Mouse (Mus musculus) ovary, postnatal 36 days (tissue): Measurements from ENCODE around the gene Itga2.

ENCODE experiments used
- DNase-seq: peaks from one replicate; pipeline ENCODE4 v3.0.0; 2022; ENCODE audit warnings: low spot score, mixed read lengths

Gene Itga2

DNA sequence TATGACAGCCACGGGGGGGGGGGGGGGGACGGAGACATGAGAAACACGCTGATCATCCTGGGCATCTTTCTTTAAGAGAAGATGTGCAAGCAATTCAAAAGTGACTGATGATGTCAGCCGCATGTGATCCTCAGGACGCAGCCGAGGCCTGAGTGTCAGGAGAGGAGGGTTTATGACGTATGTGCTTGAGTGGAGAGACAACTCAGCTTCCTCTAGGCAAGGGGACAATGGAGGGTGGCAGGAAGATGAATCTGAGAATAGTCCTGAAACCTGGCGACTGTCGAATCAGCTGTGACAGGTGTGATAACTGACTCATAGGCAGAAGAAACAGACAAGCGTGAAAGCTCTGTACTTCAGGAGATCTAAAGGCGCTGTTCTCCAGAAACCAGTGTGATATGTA is 53.2 kb downstream of the Itga2 start:
- no peak for DNase-seq

- no peak for DNase-seq
Measured at GRCm38 (mm10) chr13:114876005-114876520, 55.8 kb downstream of the Itga2 start.

DNA sequence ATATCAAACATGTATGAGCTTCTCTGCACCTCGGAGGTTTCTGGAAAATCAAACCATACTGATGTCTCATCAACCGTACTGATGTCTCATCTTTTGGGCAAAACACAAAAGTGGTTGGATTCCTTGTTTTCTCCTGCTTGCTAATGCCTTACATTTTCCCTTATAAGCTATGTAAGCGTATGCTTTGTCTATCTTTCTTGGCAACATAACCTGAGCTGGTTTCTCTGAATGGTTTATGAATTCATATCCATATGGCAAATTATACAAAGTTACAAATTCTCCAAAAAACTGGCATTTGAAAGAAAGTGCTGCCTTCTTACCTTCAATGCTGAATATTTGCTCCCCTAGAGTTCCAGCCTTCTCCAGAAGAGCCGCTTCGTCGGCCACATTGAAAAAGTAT is 57.2 kb downstream of the Itga2 start:
- no peak for DNase-seq

GRCm38 (mm10) chr13:114857525-114857924 is 74.4 kb downstream of the Itga2 start:
- no peak for DNase-seq

- DNase-seq: no peak
Measured at GRCm38 (mm10) chr13:114856269-114856627, 75.7 kb downstream of the Itga2 start.

DNA sequence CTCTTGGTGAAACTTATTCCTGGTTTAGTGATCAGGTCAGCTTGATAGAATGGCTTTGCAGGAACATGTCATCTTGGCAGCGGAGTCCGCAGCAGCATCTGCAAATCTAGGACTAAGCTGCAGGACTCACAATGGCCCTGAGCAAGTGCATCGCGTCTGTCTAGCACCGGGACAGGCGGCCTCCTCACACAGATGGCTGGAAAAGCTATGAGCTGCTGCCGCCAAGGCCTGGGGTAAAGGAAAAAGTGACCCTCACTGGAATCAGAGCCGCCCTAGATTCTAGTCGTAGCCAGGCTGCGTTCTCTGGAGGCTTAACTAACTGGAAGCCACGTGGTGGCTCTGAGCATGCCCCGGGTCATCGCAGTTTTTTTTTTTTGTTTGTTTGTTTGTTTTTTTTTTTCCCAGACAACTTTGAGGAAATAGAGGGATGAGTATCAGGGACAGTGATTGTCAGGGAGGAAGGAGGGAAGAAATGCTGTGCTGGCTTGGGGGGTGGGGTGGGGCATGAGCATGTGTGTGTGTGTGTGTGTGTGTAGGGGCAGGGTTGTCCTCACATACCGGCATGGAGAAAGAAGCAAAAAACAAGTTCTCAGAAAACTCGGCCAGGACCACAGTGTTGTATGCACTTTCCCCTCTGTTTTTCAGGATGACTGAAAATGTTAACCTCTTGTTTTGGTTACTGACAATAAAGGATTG is 76.2 kb downstream of the Itga2 start:
- peak; percentile 39 for DNase-seq

DNA sequence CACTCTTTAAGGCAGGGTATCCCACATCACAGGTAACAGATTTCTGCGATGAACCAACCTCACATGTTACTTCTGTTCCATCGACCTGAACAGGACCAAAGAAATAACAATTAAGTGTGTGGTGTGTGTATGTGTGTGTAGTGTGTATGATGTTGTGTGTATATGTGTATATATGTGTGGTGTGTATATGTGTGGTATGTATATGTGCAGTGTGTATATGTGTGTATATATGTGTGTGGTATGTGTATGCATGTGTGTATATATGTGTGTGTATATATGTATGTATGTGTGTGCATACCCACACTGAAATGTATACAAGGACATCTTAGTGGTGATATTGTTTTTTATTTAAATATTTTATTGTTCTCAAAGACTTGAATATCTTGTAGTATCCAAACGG is 77.5 kb downstream of the Itga2 start:
- no peak for DNase-seq

DNA sequence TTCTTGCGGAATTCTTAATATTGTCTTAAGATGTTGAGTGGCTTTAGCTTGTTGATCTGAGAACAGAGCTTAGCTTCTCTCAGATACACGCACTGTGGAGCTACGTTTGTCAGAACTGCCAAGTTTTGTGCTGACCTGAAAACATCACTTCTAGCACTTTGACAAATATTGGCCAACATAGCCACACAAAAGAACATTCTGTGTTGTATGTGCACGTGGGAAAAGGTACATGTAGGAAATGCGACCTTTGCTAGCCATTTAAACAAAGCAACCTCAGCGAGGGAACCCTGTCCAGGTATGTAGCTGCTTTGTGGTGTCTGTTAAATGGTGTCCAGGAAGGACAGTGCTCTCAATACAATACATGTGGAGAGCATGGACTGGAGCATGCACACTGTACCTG is 77.9 kb downstream of the Itga2 start:
- no peak for DNase-seq

DNA sequence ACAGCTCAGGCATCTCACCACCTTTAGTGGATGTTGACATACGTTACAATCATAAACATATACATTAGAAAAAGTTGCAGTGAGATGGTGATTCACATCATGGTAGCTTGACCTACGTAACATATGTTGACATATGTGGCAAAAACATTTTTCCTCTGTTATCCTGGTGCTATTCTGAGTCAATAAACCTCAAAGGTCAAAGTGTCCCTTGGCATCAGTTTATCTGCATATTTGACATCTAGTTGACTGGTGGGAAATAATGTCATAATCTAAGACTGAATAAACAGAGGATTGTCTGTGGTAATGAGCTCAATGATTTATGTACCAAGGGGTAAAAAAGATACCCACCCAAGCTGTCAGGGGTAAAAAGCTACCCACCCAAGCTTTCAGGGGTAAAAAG is 78.7 kb downstream of the Itga2 start:
- DNase-seq: no peak

DNA sequence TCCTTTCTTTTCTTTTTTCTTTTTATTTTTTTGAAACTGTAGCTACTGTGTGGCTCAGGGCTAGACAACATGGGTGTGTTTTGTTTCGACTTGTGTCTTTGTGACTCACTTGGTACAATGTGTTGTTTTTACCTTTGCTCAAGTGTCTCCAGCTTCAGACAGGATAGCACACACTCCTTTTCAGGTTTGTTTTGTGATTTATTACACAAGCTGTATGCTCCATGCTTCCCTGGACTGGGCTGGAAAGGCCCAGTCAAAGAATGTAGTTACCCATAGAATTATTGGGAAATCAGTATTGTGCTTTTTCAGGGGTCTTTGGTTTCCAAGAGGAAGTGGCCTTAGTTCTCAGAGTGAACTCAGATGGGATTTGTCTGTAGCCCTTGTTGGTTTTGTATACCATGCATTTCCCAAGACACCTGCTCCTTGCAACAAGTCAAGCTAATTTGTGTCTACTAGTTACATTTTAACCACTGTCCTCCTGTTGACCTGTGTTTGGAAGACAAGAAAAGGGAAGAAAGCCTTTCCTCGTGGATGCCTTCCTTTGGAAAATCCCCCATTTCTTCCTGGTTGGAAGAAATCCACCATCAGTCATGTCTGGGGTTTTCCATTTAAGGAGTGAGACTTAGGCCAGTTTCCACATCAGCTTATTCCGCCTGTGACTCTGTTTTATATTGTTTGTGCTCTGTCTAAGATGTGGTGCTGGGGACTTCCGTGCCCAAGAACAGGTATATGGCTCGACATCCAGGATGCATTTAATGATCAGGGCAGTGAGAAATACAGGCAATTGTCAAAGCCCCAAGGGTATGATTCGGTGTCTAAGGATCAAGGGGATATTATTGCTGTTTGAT is 79.4 kb downstream of the Itga2 start:
- DNase-seq: no peak

GRCm38 (mm10) chr13:114848945-114849344 is 83.0 kb downstream of the Itga2 start:
- DNase-seq: no peak

DNA sequence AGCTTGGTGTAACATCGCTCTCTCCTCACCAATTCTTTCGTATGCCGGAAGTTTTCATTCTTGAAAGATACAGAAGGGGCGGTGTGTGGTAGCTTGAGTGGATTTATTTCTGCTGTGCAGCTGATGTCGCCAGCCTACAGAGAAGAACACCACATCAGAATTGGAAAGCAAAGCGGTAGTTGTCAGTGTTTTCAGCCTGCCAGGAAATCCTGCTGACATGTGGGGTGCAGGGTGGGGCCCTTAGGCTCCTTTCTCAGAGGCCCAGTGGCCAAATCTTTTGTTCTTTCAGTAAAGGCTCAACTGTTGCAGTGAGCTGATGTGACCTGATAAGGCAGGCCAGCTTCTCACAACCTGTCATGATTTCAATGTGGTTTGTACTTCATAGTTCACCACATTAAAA is 86.1 kb downstream of the Itga2 start:
- DNase-seq: no peak

DNA sequence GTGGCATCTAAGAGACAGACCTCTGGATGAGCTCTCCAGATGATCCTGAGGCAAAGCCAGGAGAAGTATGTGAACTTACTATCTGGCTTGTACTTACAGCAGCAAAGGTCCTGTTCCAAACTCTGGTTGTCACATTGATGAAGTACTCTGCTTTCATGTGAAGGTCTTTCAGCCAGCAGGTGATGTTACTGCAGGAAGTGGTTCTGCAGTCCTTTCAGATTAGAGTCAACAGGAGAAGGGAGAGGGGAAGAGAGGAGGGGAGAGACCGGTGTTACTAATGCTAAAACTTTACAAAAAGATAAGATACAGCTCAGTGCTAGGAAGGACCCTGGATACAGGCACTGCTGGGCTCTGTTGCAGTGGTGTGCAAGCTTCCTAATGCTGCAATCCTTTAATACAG is 88.6 kb downstream of the Itga2 start:
- no peak for DNase-seq

DNA sequence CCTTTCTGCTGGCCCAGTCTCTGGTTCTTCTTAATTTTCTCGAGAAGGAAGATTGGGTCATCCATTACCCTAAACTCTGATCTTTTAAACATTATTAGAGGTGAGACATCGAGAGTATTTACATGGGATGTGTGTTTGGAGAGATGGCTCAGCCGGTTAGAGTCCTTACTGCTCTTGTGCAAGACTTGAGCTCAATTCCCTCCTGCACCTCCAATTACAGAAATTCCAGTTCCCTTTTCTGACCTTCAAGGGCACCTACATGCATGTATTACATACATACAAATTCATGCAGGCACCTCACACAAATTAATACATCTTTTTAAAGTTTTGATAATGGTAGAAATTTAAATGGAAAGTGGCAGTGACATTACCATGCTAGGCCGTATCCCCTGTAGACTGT is 91.4 kb downstream of the Itga2 start:
- no peak for DNase-seq

- DNase-seq: no peak
Measured at GRCm38 (mm10) chr13:114839098-114839497, 92.8 kb downstream of the Itga2 start.

DNA sequence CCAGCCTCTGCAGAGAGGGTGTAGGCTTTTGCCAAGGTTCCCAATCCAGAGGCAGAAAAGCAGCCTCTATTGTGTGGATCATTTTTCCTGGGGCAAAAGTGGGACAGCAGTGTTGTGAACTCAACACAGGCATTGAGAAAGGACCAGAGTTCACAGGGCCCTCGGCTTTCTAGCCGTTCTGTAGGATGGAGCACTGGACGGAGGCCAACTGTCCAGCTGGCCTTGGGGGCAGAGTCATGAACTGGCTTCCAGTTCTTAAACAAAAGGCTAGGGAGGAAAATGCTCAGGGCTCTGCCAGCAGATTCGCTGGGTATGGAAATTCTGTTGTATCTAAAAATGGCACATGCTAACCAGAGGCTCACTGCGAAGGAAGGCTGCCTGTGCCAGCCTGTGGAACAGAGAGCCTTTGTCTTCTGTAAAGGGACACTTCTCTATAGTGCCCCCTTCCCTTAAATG is 93.3 kb downstream of the Itga2 start:
- peak; percentile 70 for DNase-seq

DNA sequence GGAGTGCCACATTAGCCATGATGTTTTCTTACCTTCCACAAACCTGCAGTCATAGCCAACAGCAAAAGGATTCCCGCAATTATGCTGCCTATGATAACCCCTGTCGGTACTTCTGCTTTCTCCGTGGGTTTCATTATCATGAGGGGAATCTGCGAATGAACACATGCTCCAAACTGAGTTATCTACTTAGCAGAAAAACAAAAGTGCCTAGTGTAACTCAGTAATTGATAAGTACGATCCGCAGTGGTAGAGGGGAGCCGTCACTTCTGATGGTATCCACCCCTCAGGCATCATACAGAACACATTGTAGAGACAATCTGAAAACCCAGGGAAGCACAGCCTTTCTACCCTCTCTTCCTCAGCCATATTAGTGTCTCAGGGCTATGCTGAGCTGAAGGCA is 94.8 kb downstream of the Itga2 start:
- no peak for DNase-seq

DNA sequence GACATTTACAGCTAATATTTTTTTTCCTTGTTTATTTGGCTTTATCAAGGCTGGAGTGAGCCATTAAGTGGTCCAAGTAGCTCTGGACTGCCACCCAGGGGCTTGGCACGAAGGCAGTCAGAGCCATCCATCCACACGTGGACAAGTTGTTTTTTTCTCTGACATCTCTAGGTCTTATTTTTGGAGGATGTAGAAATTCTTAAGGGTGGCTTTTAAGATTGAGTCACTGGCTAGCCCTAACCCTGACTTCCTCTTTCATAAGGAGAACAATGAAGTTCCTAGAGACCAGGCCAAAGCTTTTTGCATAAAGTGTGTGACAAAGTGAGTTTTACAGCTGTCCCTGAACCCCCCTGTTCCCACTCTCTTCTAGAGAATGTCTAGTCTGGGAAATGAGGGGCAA is 97.3 kb downstream of the Itga2 start:
- no peak for DNase-seq

DNA sequence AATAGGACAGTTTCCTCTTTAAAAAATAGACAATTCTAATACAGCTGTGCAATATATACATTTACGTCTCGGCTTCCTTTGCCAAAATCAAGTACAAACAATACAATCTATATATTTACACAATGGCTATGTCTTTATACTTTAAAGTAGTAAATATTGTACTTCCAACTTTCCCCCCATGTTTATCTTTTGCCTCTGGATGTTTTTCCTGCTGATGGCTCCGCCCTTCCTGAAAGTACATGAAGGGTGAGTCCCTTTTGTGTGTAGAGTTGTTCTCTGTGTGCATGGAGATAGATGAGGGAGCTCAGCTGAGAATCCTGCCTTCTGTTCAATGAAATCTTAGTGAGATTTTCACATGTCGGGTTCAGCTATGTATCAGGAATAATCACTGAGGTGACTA is 98.5 kb downstream of the Itga2 start:
- DNase-seq: no peak

DNA sequence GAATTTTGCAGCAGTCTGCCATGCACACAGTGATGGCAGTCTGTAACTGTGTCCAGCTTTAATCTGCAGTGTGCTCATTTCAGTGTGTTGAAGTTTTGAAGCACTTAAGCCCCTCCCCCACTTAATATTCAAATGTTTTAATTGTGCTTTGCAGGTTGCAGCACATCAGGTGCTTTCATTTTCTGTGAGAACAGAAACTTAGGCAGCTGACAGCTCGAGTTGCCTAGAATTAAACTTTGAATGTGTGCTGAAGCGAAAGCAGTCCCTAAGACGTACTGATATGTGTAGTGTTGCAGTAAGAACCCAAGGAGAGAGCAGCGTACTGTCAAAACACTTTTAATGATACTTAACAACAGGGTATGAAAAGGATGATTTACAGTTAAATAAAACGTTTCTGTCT is 99.1 kb downstream of the Itga2 start:
- no peak for DNase-seq

DNA sequence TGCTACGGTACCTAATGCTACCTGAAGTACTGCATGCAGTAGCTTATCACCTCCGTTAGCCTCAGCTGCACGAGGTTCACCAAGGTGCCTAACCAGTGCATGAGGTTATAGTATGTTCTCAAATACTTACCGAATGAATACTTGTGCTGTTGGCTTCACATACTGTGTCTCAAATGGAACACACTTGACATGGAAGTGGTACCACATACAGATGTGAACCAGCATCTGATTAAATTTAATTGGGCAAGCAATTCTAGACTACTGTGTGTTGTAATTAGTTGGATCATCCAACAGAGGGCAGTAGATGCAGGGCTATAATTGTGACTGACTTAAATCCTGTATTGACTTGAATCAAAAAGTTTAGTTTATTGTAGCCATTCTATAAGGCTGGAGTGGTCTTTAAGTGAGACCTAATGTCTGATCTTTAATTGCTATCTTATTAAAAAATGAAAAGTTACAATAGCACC is 100.5 kb downstream of the Itga2 start:
- DNase-seq: no peak

DNA sequence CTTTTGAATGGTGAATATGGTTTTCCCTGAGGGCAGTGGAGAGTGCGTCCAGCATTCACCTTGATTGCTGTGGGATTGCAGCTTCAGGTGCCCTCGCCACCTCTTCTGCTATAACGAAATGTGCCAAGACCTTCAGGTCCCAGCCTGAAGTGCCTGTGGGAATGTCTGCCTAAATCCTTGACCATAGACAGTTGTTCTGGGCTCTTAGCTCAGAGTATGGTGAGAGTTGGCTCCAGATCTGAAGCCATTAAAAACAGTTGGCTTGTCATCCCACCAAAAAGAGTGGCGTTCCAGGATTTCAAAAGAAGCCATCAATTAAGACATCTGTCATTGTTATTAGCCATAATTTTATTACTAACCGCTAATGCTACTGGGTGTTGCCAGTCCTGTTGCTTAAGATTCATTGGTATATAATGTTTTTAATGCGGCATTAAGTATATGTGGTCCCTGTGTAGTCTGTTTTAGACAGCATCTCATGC is 106.5 kb downstream of the Itga2 start:
- DNase-seq: no peak

DNA sequence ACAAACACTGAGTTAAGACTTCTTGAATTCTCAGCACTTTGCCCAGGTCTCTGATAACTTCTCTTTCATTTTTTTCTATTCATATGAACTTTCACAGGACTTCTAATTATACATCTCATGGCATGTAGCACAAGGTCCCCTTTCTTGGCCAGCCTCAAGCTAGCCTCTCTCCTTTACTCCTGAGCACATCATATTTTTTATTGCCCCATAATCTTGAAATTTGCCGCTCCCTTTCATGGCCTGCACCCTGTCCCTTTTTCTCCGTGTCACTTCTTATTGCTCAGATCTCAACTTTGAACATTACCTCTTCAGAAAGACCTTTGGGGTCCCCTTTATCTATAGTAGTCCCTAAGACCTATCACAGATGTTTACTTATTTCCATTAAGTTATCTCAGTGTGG is 109.0 kb downstream of the Itga2 start:
- DNase-seq: no peak
